Mouse (Mus musculus): ENCODE data around the gene Atp5d.

- TF ChIP-seq CTCF (IDR thresholded peaks at IDR 0.05; ENCODE audit: low read depth, low read length): no peak
- TF ChIP-seq POLR2A (IDR thresholded peaks at IDR 0.05; ENCODE audit: insufficient read depth, low read length): no peak
- no peak for TF ChIP-seq EP300 (IDR thresholded peaks at IDR 0.05; ENCODE audit: insufficient read depth, low read depth, low read length)
These were observed 35.4 kb upstream of the Atp5d start for GRCm38 (mm10) chr10:80103032-80103431.
